Comparison of ENCODE assay signal across 10 mouse cellular contexts in the genomic region with DNA sequence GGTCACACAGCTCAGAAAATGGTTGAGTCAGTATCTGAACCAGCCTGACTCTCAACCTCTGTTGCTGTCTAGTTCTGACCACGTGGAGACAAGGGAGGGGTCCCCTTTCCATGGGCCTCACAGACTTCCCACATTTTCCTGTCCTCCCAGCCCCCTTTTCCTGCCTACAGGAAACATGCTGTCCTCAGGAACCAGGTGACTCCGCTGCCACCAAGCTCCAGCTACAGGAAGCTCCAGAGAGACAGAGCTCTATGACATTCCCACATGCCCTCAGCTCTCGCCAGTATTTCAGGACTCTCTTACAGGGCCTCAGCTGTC. TPM values are rescaled to one million over a fixed set of nuclear protein-coding genes. Genes with fewer than 3 reads are reported as not detected.
DNase-seq lines count a peak whose midpoint lies in the region; ATAC-seq and TF ChIP-seq lines count a peak whose summit lies in the region.
"Had no signal": no experiment of that assay in that cellular context is flagged by ENCODE, and none has a peak within 500 bp of the region (broad histone marks: within the 10 kb centered on the region; RNA-seq: fewer than 3 reads in every experiment).

No protein-coding gene starts in this region.

- H3K4me1 ChIP-seq in brown adipose tissue, adult 24 weeks (ENCODE audit: control insufficient read depth, insufficient read depth, insufficient read length, low read length) = peaks cover 59% of the 10 kb centered on the region
- peaks cover 16% of the 10 kb centered on the region for H3K4me1 ChIP-seq in heart, embryonic 16.5 days (ENCODE audit: control insufficient read depth, insufficient read depth, low read length)
- H3K4me1 ChIP-seq: hindbrain, embryonic 10.5 days had no signal

- TF ChIP-seq CTCF in gastrocnemius, adult 2 months (IDR thresholded peaks at IDR 0.05) = no peak

- ATAC-seq in heart, embryonic 16.5 days (replicated peaks; ENCODE audit: extremely low read depth, insufficient read depth, low FRiP score) = peak; percentile 29; the same call in 1 of the 2 replicates
- ATAC-seq: forebrain, embryonic 13.5 days had no signal

- H3K4me2 ChIP-seq in heart, embryonic 16.5 days (ENCODE audit: low read depth, low read length) = no peak overlapping the region
- H3K4me2 ChIP-seq: forebrain, embryonic 13.5 days had no signal

- H3K9me3 ChIP-seq in heart, embryonic 16.5 days (replicated peaks; ENCODE audit: control insufficient read depth, low read length) = no peaks in the 10 kb centered on the region
- H3K9me3 ChIP-seq: forebrain, embryonic 13.5 days; hindbrain, embryonic 10.5 days had no signal

- peaks cover 7% of the 10 kb centered on the region; the same call in 1 of the 2 replicates for H3K36me3 ChIP-seq in heart, embryonic 16.5 days (ENCODE audit: control insufficient read depth, insufficient read depth)

- H3K27ac ChIP-seq in gastrocnemius, adult 2 months = peak overlapping the region; percentile 77
- H3K27ac ChIP-seq in brown adipose tissue, adult 24 weeks (replicated peaks; ENCODE audit: low read depth, low read length) = peak overlapping the region; percentile 95
- peak overlapping the region; percentile 81 for H3K27ac ChIP-seq in heart, embryonic 16.5 days (ENCODE audit: low read length)
- H3K27ac ChIP-seq: forebrain, embryonic 13.5 days; hindbrain, embryonic 10.5 days had no signal

- H3K27me3 ChIP-seq in heart, embryonic 16.5 days (ENCODE audit: control insufficient read depth, insufficient read depth, low read length) = no peaks in the 10 kb centered on the region
- H3K27me3 ChIP-seq: forebrain, embryonic 13.5 days had no signal

- intact Hi-C loops in gastrocnemius, adult 2 months (cut with DNase I) = no loop called here

- WGBS in heart, embryonic 16.5 days = 62% methylated on average over 3 of the region's 3 CpGs

- peak overlapping the region; percentile 2 for H3K4me3 ChIP-seq in gastrocnemius, adult 2 months
- no peak overlapping the region for H3K4me3 ChIP-seq in brown adipose tissue, adult 24 weeks (ENCODE audit: insufficient read depth, low read depth, low read length)
- H3K4me3 ChIP-seq in heart, embryonic 16.5 days (ENCODE audit: low read length) = no peak overlapping the region
- H3K4me3 ChIP-seq: forebrain, embryonic 13.5 days; hindbrain, embryonic 10.5 days had no signal

- DNase-seq in gastrocnemius, adult 2 months = no peak
- no peak for DNase-seq in gastrocnemius, adult 8-10 months (ENCODE audit: low spot score in 2 of 2)
- peak; percentile 55 to 83 for DNase-seq in kidney, postnatal 25 days
- no peak for DNase-seq in thymus, postnatal 0 days (ENCODE audit: low spot score)
- DNase-seq in cerebellum, adult 11-12 months = no peak
- DNase-seq in layer of hippocampus, adult 9-11 months = no peak

- no peak overlapping the region for H3K9ac ChIP-seq in heart, embryonic 16.5 days (ENCODE audit: low read length)
- H3K9ac ChIP-seq: forebrain, embryonic 13.5 days had no signal

RNA-seq across cellular contexts. Expression of a gene that starts 7.7 kb away (rescaled TPM):
- total RNA-seq in gastrocnemius, adult 2 months (2021) = 1 to 10 TPM; 6.0 to 8.8 TPM
- 1 to 10 TPM; 2.5 to 4.7 (median 4.4) TPM for total RNA-seq in gastrocnemius, adult 8-10 months (2022)
- polyA plus RNA-seq in brown adipose tissue, adult 24 weeks (2012; ENCODE audit: insufficient read depth, insufficient read length, missing spikeins) = 3.8 and 6.9 TPM in 2 replicates
- 7.5 and 8.5 TPM in 2 replicates for polyA plus RNA-seq in heart, embryonic 16.5 days (2015; fragmentation: Nextera tagmentation; extraction: Ambion mirVana)
- polyA plus RNA-seq in thymus, postnatal 0 days (2015; fragmentation: Nextera tagmentation; extraction: Ambion mirVana) = 20.0 and 20.4 TPM in 2 replicates

RNA-seq across cellular contexts. Expression of a gene that starts 41.3 kb away (rescaled TPM):
- 10 to 100 TPM; 12.3 to 13.7 TPM for total RNA-seq in gastrocnemius, adult 2 months (2021)
- total RNA-seq in gastrocnemius, adult 8-10 months (2022) = 10 to 100 TPM; 14.1 to 16.4 (median 15.1) TPM
- polyA plus RNA-seq in brown adipose tissue, adult 24 weeks (2012; ENCODE audit: insufficient read depth, insufficient read length, missing spikeins) = 13.4 and 14.6 TPM in 2 replicates
- 5.9 and 6.1 TPM in 2 replicates for polyA plus RNA-seq in heart, embryonic 16.5 days (2015; fragmentation: Nextera tagmentation; extraction: Ambion mirVana)
- polyA plus RNA-seq in thymus, postnatal 0 days (2015; fragmentation: Nextera tagmentation; extraction: Ambion mirVana) = 7.5 and 7.9 TPM in 2 replicates

Comparison
In these comparisons a context has a peak if more than half of its experiments do, and no peak if none do; other contexts are left out.
1. DNase-seq: peak in kidney, postnatal 25 days (2 of 2); none in gastrocnemius, adult 2 months (single experiment), gastrocnemius, adult 8-10 months (0 of 2), thymus, postnatal 0 days (single experiment), cerebellum, adult 11-12 months (single experiment) and layer of hippocampus, adult 9-11 months (single experiment).
2. Peak in every context shown above with its lines, with median percentiles within 50 percentile points of each other: H3K27ac ChIP-seq.